Mouse (Mus musculus) bone marrow macrophage, adult 2 months (primary cell): ENCODE results near the gene Lrig3.

Source experiments
- CTCF ChIP-seq: IDR thresholded peaks from 2 replicates; pipeline ENCODE4 v1.5.1; 2012; ENCODE audit warnings: low read depth, mild to moderate bottlenecking, low read length, moderate library complexity
- POLR2A ChIP-seq: IDR thresholded peaks from 2 replicates; pipeline ENCODE4 v1.6.1; 2012; ENCODE audit warnings: mild to moderate bottlenecking, low read depth, low read length, borderline replicate concordance

GRCm38 (mm10) chr10:125921654-125922446 lies 44.1 kb upstream of the Lrig3 start:
- TF ChIP-seq CTCF (no peak), POLR2A (no peak)
